Mouse (Mus musculus) forebrain, embryonic 16.5 days (tissue): ENCODE results near the gene Tnfaip8l1. TPM values are rescaled to one million over a fixed set of nuclear protein-coding genes. Genes with fewer than 3 reads are reported as not detected.

Source experiments
- ATAC-seq: fragments of 200-750 bp; cut with Nextera tagmentation; 2 replicates; pipeline ENCODE4 v1.8.0; 2017; ENCODE audit warnings: mild to moderate bottlenecking, moderate library complexity
- H3K27ac ChIP-seq: fragments of 300-500 bp; sonication (generic); 2 replicates; pipeline ENCODE4 v1.5.1; 2014; ENCODE audit warnings: low read length, control low read depth
- H3K27me3 ChIP-seq: fragments of 300-500 bp; sonication (generic); replicated peaks from 2 replicates; pipeline ENCODE4 v1.6.1; 2014; ENCODE audit warnings: low read length; ENCODE audit not compliant: control insufficient read depth, insufficient read depth
- H3K36me3 ChIP-seq: fragments of 300-500 bp; sonication (generic); 2 replicates; pipeline ENCODE4 v1.6.1; 2014; ENCODE audit not compliant: control insufficient read depth, insufficient read depth
- H3K4me1 ChIP-seq: fragments of 300-500 bp; sonication (generic); replicated peaks from 2 replicates; pipeline ENCODE4 v1.6.1; 2014; ENCODE audit warnings: low read length; ENCODE audit not compliant: control insufficient read depth, insufficient read depth
- H3K4me2 ChIP-seq: fragments of 300-500 bp; sonication (generic); 2 replicates; pipeline ENCODE4 v1.6.1; 2014; ENCODE audit warnings: mild to moderate bottlenecking, low read length, control low read depth
- H3K4me3 ChIP-seq: fragments of 300-500 bp; sonication (generic); replicated peaks from 2 replicates; pipeline ENCODE4 v1.5.1; 2014; ENCODE audit warnings: mild to moderate bottlenecking, low read length, control low read depth
- H3K9ac ChIP-seq: fragments of 300-500 bp; sonication (generic); replicated peaks from 2 replicates; pipeline ENCODE4 v1.6.1; 2014; ENCODE audit warnings: low read depth, low read length, control low read depth
- H3K9me3 ChIP-seq: fragments of 300-500 bp; sonication (generic); 2 replicates; pipeline ENCODE4 v1.6.1; 2016; ENCODE audit warnings: low read length; ENCODE audit not compliant: control insufficient read depth
- WGBS: fragments of 180-500 bp; shearing (Covaris S2); extraction: QIAGEN DNeasy Blood & Tissue Kit; methylation state at CpG from one replicate; pipeline ENCODE4 v1.1.7; 2014; 5-methylcytosine and 5-hydroxymethylcytosine counted together
- polyA plus RNA-seq: library from polyadenylated mRNA; unstranded; fragments of >200 nt; fragmentation: Nextera tagmentation; extraction: Ambion mirVana; gene quantifications from 2 replicates; pipeline ENCODE4 v1.2.1, GENCODE M21; 2015

The Tnfaip8l1 gene
- polyA plus RNA-seq, 1 experiment from 2014 or later: 10.2 TPM

GRCm38 (mm10) chr17:56147420-56147819 is 14.9 kb upstream of the Tnfaip8l1 start:
- Histone ChIP-seq H3K36me3 (no peaks in the 10 kb centered on the region), H3K27ac (no peak overlapping the region), H3K4me1 (peaks cover 12% of the 10 kb centered on the region), H3K27me3 (peaks cover 32% of the 10 kb centered on the region), H3K4me3 (no peak overlapping the region), H3K9me3 (no peaks in the 10 kb centered on the region), H3K9ac (no peak overlapping the region), H3K4me2 (no peak overlapping the region)
- WGBS: 70% methylated on average over 12 of the region's 12 CpGs
- no peak for ATAC-seq

GRCm38 (mm10) chr17:56148280-56148679 is 14.0 kb upstream of the Tnfaip8l1 start:
- Histone ChIP-seq H3K27ac (no peak overlapping the region), H3K9ac (peak overlapping the region; percentile 53; the same call in 1 of the 2 replicates), H3K36me3 (no peaks in the 10 kb centered on the region), H3K4me2 (peak overlapping the region; percentile 51), H3K9me3 (no peaks in the 10 kb centered on the region), H3K27me3 (peaks cover 32% of the 10 kb centered on the region), H3K4me1 (peaks cover 10% of the 10 kb centered on the region), H3K4me3 (no peak overlapping the region)
- WGBS: 15% methylated on average over 9 of the region's 9 CpGs
- no peak for ATAC-seq

- Histone ChIP-seq H3K4me1 (peaks cover 10% of the 10 kb centered on the region), H3K9ac (peak overlapping the region; percentile 53), H3K27me3 (peaks cover 32% of the 10 kb centered on the region), H3K4me3 (peak overlapping the region; percentile 30), H3K36me3 (no peaks in the 10 kb centered on the region), H3K27ac (no peak overlapping the region), H3K9me3 (no peaks in the 10 kb centered on the region), H3K4me2 (peak overlapping the region; percentile 51)
- WGBS: 1% methylated on average over 30 of the region's 30 CpGs
- ATAC-seq: peak; percentile 45
These were observed 13.3 kb upstream of the Tnfaip8l1 start for GRCm38 (mm10) chr17:56148790-56149618.

GRCm38 (mm10) chr17:56149897-56150296 is 12.4 kb upstream of the Tnfaip8l1 start:
- H3K27ac ChIP-seq: no peak overlapping the region
- WGBS: 43% methylated on average over 2 of the region's 2 CpGs
- no peaks in the 10 kb centered on the region for H3K36me3 ChIP-seq
- H3K4me1 ChIP-seq: peaks cover 10% of the 10 kb centered on the region
- no peak overlapping the region for H3K4me3 ChIP-seq
- no peak overlapping the region for H3K9ac ChIP-seq
- no peaks in the 10 kb centered on the region for H3K9me3 ChIP-seq
- no peak overlapping the region for H3K4me2 ChIP-seq
- ATAC-seq: no peak
- peaks cover 32% of the 10 kb centered on the region for H3K27me3 ChIP-seq

- H3K4me3 ChIP-seq: no peak overlapping the region
- no peak overlapping the region for H3K9ac ChIP-seq
- peaks cover 8% of the 10 kb centered on the region for H3K4me1 ChIP-seq
- H3K27ac ChIP-seq: no peak overlapping the region
- peak; percentile 36; the same call in 1 of the 2 replicates for ATAC-seq
- no peaks in the 10 kb centered on the region for H3K36me3 ChIP-seq
- H3K27me3 ChIP-seq: peaks cover 27% of the 10 kb centered on the region
- no peaks in the 10 kb centered on the region for H3K9me3 ChIP-seq
- H3K4me2 ChIP-seq: no peak overlapping the region
- 24% methylated on average over 9 of the region's 9 CpGs for WGBS
These were observed 8.6 kb upstream of the Tnfaip8l1 start for GRCm38 (mm10) chr17:56153643-56154042.

GRCm38 (mm10) chr17:56159729-56160128 is 2.5 kb upstream of the Tnfaip8l1 start:
- Histone ChIP-seq H3K9ac (no peak overlapping the region), H3K9me3 (no peaks in the 10 kb centered on the region), H3K4me2 (no peak overlapping the region), H3K4me3 (no peak overlapping the region), H3K27ac (no peak overlapping the region), H3K4me1 (peaks cover 14% of the 10 kb centered on the region), H3K36me3 (no peaks in the 10 kb centered on the region), H3K27me3 (peaks cover 7% of the 10 kb centered on the region; the same call in 1 of the 2 replicates)
- no peak for ATAC-seq
- 2% methylated on average over 9 of the region's 9 CpGs for WGBS

GRCm38 (mm10) chr17:56163523-56164102 is 1.3 kb downstream of the Tnfaip8l1 start:
- ATAC-seq: no peak
- no peaks in the 10 kb centered on the region for H3K9me3 ChIP-seq
- no peak overlapping the region for H3K4me3 ChIP-seq
- no peaks in the 10 kb centered on the region for H3K36me3 ChIP-seq
- H3K27ac ChIP-seq: no peak overlapping the region
- no peak overlapping the region for H3K4me2 ChIP-seq
- 82% methylated on average over 6 of the region's 6 CpGs for WGBS
- H3K27me3 ChIP-seq: no peaks in the 10 kb centered on the region
- no peak overlapping the region for H3K9ac ChIP-seq
- peaks cover 14% of the 10 kb centered on the region for H3K4me1 ChIP-seq

- Histone ChIP-seq H3K4me1 (peaks cover 14% of the 10 kb centered on the region), H3K27ac (no peak overlapping the region), H3K4me2 (no peak overlapping the region), H3K9me3 (no peaks in the 10 kb centered on the region), H3K27me3 (no peaks in the 10 kb centered on the region), H3K4me3 (no peak overlapping the region), H3K9ac (no peak overlapping the region), H3K36me3 (no peaks in the 10 kb centered on the region)
- WGBS: 68% methylated on average over 3 of the region's 3 CpGs
- no peak for ATAC-seq
These were observed 2.2 kb downstream of the Tnfaip8l1 start for GRCm38 (mm10) chr17:56164510-56164909.

GRCm38 (mm10) chr17:56165671-56166070 is 3.4 kb downstream of the Tnfaip8l1 start:
- H3K4me2 ChIP-seq: no peak overlapping the region
- ATAC-seq: no peak
- H3K27ac ChIP-seq: no peak overlapping the region
- no peak overlapping the region for H3K4me3 ChIP-seq
- peaks cover 16% of the 10 kb centered on the region for H3K4me1 ChIP-seq
- H3K9me3 ChIP-seq: no peaks in the 10 kb centered on the region
- WGBS: 61% methylated on average over 11 of the region's 11 CpGs
- H3K9ac ChIP-seq: no peak overlapping the region
- no peaks in the 10 kb centered on the region for H3K27me3 ChIP-seq
- no peaks in the 10 kb centered on the region for H3K36me3 ChIP-seq
